Mouse (Mus musculus): ENCODE data around the gene Hint3.
A peak's percentile ranks its signal among the peaks of the same experiment; 100 is the strongest.

The Hint3 gene

DNA sequence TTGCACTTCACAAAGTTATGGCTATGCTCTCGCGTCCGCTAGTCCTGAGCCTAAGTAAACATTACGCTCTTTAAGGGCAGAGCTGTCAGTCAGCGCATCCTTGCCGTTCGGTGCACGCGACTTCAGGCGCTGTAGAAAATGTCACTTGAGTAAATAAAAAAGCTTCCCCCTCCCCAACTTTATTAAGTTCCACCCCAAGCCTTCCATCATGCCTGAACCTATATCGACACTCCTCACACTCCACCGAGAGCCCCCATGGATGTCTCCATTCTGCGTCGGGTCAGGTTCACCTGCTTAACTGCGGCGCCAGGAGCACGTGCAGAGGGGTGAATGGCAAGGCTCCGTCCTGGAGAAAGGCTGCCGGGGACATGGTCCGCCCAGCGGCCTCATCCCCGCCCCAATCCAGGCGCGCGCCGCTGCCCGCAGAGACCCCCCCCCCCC, 29.3 kb downstream of the Hint3 start:
- peak; percentile 68 for ATAC-seq (ENCODE audit: insufficient number of reproducible peaks, low FRiP score, low TSS enrichment)

- ATAC-seq (ENCODE audit: insufficient number of reproducible peaks, low FRiP score, low TSS enrichment), result no peak; the same call in 1 of the 2 replicates
Observed at GRCm38 (mm10) chr10:30587037-30587436, 42.4 kb downstream of the Hint3 start.

DNA sequence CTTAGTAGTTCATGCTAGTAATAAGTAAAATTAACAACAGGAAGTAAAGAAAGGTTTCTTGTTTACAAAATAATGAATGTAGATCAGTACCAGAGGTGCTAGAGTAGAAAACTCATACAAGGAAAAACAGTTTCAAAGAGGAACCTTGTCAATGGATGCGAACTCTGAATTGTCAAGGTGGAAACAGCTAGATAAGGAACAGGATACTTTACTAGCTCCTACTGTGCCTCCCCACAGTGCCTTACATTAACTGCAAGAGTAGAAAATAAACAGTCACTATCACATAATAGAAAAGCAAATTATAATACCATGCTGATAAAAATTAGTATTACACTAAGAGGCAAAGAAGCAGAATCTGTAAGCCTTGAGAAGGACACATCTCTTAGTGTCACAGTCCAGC, 43.7 kb downstream of the Hint3 start:
- no peak for ATAC-seq (ENCODE audit: insufficient number of reproducible peaks, low FRiP score, low TSS enrichment)

GRCm38 (mm10) chr10:30577670-30578280, 51.7 kb downstream of the Hint3 start:
- ATAC-seq (ENCODE audit: insufficient number of reproducible peaks, low FRiP score, low TSS enrichment), result no peak

GRCm38 (mm10) chr10:30566364-30566763, 63.1 kb downstream of the Hint3 start:
- no peak for ATAC-seq (ENCODE audit: insufficient number of reproducible peaks, low FRiP score, low TSS enrichment)

- ATAC-seq (ENCODE audit: insufficient number of reproducible peaks, low FRiP score, low TSS enrichment), result no peak
Observed at GRCm38 (mm10) chr10:30564651-30565050, 64.8 kb downstream of the Hint3 start.

All from cerebellum, adult (tissue).